Mouse (Mus musculus) testis, postnatal 10 days (tissue): ENCODE measurements around the gene Abi3bp.

Source experiments
- DNase-seq: peaks from one replicate; pipeline ENCODE4 v3.0.0; 2021; ENCODE audit warnings: low spot score

Abi3bp gene

DNA sequence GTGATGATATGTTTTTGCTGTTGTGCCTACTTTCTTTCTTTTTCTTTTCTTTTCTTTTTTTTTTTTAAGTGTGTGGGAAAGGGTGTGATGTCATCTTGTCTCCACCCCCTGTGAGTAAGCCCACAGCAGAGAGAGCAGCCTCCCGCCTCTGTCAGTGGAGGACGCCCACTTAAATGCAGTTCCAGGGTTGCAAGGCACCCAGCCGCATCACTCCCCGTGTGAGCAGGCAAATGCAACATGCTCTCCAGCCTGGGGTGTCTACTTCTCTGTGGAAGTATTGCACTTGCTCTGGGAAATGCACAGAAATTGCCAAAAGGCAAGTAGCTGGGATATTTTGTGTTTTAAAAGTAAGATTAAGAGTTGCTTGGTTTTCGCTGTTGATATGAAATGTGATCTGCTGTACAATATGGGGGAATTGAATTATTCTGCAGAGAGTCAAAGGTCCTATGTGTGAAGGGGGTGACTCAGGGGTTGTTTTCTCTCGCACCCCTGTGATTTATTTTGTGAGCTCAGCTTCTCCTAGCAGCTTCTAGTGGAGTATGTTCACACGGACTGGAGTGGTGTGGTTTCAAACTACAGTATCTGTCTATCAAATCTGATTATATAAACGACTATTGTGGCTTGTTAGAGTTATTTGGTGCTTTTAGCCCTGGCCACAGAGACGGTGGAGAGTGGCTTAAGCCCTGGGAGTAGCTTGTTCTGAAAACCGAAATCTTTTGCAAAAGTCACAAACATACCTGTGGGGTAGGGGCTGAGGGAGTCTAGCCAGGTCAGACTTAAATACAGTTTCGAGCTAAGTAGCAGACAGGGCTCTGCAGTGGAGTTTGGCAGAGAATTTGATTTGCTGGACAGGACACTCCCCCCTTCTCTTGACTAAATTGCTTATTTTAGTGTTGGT is at the start of gene Abi3bp:
Abi3bp (plus strand) TSS at position 202 of the 898 bp plus-strand sequence.
- peak; percentile 61 for DNase-seq

DNA sequence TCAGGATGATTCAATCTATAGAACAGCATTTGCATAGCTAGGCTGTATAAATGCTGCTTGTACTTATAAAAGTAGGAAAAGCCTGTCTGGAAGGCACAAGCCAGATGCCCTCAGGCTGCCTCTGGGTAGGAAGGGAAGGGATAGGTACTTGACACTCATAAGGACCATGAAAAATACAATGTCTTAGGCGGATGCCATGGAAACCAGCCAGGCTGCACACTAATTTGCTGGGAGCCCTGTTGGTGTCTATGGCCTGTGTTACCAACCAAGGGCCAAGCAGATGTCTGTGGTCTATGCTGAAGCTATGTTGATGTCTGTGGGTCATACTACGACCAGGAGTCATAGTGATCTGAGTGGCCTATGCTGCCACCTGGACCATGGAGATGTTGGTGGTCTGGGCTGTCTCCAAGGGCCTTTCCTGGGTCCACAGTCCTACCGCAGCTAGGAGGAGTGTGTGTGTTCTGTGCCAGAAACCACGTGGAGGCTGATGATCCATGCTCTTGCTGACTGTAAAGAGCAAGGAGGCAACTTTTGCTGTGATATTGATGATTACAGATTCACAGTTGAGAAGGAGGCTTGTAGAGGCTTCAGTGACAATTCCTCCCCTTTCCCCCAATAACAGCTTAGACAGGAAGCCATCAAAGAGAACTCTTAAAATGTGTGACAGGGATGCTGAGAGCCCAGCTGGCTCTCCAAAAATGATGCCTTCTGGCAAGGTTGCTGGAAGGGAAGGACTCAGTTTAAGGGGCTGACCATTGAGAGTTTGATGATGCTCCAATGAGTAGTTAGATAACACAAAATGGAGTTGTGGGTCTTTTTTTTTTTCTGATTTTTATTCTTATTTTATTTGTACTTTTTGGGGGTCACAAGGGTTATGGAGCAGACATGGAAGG is 42.1 kb upstream of the Abi3bp start:
- DNase-seq = no peak

GRCm38 (mm10) chr16:56440243-56440642 is 37.4 kb upstream of the Abi3bp start:
- DNase-seq = no peak

DNA sequence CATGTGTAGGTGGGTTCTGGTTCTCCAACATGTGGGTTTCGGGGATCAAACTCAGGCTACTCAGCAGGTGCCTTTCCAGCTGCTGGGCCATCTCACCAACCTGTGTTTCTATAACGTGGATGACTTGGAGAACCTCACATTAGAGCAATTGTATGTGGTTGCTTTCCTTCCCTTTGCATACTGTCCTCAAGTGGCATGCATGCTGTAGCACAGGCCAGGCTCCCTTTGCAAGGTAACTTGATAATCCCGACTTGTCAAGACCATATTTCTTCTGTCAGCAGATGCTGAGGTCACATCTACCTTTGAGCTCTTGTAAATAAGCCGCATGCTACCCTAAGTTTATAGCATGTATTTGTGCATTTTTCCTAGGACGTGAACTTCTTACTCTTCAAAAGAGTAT is 36.6 kb upstream of the Abi3bp start:
- DNase-seq = no peak

DNA sequence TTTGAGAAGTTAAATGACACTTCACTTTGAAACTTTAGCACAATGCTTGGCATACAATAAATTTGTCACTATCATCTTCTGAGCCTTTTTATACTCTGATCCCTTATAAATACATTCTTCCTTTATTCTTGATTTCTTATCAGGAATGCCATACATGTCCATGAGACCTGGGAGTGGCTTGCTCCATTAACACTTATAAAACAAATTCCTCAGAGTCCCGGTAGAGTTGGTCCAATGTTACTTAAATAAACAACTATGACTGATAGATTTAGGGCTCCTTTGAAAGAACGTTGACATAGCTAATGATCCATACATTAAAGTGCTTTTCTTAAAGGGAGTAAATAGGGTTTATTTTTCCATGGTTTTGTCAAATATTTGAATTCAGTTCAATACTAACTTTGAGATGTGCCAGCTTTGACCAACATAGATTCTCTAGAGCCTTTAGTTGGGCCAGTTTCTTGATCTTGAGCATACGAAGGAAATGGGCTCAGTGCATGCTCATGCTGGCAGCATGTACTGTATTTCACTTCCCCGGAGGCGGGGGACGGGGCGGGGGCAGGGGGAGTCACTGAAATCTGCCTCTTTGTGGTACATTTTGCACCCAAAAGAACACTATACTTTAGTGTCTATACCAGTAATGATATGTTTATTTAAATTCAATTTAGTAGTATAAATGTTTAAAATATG is 35.9 kb upstream of the Abi3bp start:
- DNase-seq = no peak

GRCm38 (mm10) chr16:56451482-56451881 is 26.2 kb upstream of the Abi3bp start:
- no peak for DNase-seq

DNA sequence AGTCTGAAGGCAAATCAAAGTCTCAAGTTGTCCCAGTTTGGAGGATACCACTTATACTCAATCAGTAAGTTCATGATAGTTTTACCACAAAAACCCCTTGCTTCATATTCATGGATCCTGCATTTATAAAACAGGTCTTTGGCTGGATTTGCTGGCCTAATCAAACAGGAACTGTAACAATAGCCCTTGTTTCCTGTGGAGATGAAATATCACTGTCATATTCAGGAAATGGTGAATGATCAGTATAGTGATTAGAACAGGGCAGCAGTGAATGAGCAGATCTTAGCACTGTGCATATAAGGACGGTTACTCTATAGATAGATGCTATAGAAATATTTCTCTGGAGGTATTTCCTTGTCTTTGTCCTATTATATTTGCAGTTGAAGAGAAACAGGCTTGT is 25.8 kb upstream of the Abi3bp start:
- DNase-seq = no peak

DNA sequence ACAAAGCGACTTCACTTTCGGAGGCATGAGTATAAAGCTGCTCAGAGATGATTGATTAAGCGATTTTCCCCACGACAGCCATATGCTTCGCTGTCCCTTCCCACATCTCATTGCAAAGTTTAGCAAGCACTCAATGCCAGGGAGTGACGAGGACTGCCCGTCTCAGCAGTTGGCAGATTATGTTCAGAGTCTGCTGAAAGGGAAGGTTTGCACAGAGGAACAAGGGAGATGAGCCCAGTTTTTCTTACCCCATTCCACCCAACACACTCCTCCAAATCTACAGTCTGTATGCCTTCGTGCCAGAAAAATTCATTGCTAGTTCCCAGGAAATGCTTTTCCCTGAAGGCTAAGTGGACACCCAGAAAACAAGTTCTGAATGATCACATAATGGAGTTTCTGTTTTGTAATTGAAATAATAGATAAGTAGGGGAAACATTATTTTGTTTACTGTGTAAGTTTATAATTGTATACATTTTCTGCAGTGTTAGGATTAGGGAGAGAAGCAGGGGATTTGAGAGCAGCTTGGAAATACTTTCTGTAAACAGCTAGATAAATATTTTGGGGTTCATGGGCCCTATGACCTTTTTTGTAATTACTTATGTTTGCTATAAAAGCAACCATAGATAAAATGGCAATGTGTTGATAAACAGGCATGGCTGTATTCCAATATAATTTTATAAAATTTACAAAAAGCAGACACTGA is 19.5 kb upstream of the Abi3bp start:
- DNase-seq = no peak

DNA sequence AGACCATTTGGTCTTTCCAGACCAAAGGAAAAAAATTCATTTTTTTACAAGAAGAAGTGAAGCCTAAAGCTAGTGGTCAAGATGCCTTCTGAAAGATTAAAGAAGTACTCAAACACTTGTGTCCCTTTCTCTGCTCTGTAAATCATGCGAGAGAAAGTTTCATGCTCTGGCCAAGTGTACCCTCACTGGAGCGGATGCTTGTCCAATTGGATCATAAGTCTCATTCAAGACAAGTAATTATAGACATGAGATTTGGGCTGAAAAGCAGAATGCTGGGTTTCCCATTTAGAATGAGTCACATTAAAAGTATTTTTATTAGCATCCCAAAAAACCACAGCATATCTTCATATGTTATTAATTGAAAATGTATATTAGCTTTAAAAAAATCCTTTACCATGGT is 4.5 kb upstream of the Abi3bp start:
- no peak for DNase-seq

GRCm38 (mm10) chr16:56475676-56476075 is 2.0 kb upstream of the Abi3bp start:
- DNase-seq = no peak

DNA sequence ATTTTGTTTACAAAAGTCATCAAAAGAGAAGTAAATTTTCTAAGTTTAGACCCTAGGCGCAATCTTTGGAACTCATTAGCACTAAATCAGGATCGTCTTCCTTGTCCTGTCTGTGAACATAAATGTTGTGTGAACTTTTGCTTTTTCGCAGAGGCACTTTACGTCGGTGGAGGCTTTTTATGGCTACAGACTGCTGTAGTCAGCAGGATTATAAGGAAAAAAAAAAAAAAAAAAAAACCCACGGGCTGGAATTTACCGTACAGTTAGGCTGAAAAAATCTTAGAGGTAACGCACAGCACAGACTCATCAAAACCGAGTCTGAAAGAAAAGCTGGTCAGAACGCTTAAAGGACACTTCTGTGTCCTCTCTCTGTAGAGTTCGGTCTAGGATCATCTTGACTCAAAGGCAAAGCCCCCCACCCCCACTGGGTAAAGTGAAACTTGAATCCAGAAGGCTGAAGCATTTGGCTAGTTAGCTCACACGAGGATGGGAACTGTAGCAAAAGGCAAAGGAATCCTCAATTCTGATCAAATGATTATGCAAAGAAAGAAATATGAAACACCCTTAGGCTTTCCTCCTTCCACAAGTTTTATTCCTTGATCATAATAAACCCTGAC is 1.0 kb downstream of the Abi3bp start:
- DNase-seq = peak; percentile 51

DNA sequence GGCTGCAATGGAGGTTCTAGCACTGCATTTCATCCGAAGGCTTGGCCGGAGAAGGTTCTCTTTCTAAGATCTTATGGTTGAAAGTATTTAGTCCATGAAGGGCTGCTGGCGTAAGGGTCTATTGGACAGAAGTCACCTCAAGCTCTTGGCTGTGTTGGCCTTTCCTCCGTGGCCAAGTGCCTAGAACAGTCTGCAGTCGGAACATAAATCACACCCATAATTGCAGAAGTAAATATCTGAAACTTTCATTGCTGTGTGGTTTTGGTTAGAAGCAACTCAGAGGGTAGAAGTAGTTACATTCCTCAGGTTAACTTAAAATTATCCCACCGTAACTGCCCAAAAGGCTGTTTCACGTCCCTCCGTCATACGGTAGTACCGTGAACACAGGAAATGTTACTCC is 5.8 kb downstream of the Abi3bp start:
- no peak for DNase-seq

DNA sequence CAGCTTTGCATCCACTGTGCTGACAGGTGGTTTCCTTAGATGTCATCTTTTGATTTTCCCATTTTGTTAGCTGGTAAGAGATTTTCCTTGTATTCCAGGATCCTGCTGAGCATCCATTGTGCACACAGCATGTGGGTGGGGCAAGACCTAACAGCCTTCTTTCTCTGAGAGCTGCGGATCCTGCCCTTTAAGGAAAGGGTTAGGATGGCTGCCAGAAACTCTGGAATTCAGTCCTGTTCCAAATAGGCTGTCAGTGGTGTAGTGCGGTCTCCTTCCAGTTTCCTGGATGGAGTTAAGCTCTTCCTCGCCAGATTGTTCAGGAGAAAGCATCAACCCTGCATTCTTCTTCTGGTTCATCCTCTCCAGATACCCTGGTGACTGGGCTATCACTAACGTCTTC is 8.8 kb downstream of the Abi3bp start:
- no peak for DNase-seq

DNA sequence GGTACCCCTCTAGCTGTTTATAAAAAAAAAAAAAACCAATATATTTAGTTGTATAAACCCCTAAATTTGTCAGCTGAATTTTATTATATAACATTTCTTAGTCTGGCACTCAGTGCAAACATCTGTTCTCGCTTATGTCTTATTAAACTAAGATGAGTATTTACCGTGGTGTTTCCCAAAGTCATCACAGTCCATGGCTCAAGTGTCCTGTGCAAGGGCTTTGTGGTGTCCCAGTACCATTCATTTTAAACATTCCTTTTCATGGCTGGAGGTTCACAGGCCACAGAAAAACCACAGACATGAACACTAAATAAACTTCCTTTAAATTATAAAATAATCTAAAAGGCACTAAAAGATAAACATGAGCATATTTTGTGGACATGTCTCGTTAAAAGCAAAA is 13.2 kb downstream of the Abi3bp start:
- no peak for DNase-seq

GRCm38 (mm10) chr16:56495266-56495665 is 17.6 kb downstream of the Abi3bp start:
- no peak for DNase-seq

GRCm38 (mm10) chr16:56496743-56497142 is 19.1 kb downstream of the Abi3bp start:
- DNase-seq = no peak

DNA sequence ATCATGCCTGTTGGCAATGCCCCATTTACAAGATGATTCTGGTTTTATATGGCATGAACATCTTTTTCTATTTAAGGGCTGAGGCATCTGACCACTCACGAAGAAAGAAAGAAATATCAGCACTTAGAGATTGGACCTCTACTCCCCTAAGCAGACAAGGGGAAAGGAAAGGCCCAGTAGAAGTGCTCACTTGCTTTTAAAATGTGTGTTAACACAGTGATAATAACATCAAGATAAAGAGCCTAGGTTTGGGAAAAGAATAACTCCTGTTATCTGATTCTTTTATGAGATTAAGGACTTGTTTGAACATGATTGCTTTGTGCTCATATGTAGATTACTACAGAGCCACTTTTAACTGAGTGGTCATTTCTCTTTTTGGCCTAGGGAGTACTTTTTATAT is 21.0 kb downstream of the Abi3bp start:
- no peak for DNase-seq

DNA sequence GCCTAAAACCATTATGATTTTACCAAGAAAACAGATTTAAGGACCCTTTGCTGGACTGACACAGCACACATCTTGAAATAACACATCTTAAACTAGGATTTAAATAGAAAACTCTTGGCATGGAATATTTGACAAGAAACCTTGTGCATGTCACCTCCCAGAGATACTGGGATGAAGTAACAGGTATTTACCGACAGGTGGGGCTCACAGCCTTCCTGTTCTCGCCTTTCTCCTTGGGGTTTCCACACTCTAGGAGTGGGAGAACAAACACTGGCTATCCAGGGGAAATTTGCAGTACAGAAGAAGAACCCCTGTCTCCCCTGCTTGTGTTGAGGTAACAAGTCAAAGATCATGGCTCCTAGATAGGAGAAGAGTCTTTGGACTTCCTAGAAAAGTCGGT is 22.8 kb downstream of the Abi3bp start:
- no peak for DNase-seq

DNA sequence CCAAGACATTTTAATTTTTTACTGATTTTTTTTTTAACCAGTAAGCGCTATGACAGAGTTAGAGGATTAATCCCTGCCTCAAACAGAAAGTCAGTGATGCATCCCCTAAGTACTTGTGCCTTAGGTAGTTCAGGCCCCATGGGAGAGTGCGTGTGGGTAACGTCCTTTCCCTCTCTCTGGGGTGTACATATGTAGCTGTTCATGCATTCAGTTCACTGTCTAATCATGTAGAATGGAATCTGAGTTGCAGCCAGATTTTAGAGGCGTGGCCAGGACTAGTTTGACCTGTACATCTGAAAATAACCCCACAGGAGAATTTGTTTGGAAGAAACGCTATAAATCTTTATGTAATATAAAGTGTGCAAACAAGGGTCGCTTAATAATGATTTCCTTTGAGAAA is 23.4 kb downstream of the Abi3bp start:
- no peak for DNase-seq

GRCm38 (mm10) chr16:56501513-56501912 is 23.8 kb downstream of the Abi3bp start:
- DNase-seq = peak; percentile 45

- no peak for DNase-seq
These were observed 24.5 kb downstream of the Abi3bp start for GRCm38 (mm10) chr16:56502134-56502533.
